Mouse (Mus musculus) brain, embryonic 14.5 days (tissue): Measurements from ENCODE around the gene Med28.

Experiments
- CTCF ChIP-seq: fragments of 200-500 bp; IDR thresholded peaks from 2 replicates; pipeline ENCODE4 v1.5.1; 2012; ENCODE audit warnings: inconsistent platforms, mild to moderate bottlenecking, moderate library complexity, borderline replicate concordance; ENCODE audit not compliant: insufficient read depth, insufficient read length; ENCODE audit errors: extremely low read depth
- POLR2A ChIP-seq: fragments of 200-500 bp; IDR thresholded peaks from 2 replicates; pipeline ENCODE4 v1.6.1; 2012; ENCODE audit warnings: mild to moderate bottlenecking, inconsistent platforms, borderline replicate concordance; ENCODE audit not compliant: poor library complexity, insufficient read depth, insufficient read length, severe bottlenecking; ENCODE audit errors: extremely low read depth

GRCm38 (mm10) chr5:45483654-45484053, 36.4 kb upstream of the Med28 start:
- TF ChIP-seq POLR2A (no peak), CTCF (no peak)
